Mouse (Mus musculus): ENCODE results near the gene Dok7. TPM values are rescaled to one million over a fixed set of nuclear protein-coding genes. Genes with fewer than 3 reads are reported as not detected.

Gene Dok7
- polyA plus RNA-seq, 1 experiment from 2014 or later: 7.0 TPM

DNA sequence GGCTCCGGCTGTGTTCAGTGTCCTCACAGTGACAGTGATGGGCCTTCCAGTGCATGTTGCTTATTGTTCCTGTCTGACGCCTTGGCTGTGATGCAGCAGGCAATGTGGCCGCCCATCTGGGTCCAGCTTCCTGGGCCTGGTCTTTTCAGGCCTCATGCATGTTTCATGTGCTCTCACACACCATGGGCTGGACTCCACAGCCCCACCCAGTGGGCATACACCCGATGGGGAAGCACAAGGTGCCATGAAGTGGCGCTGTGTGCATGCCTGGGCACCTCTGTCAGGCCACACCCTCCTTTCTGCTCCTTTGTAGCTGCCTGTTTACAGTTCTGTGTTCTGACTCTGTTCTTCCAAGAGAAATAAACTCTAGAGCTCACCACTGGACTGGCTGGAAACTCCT is 23.5 kb upstream of the Dok7 start:
- 80% methylated on average over 5 of the region's 5 CpGs for WGBS

GRCm38 (mm10) chr5:35033619-35034018 is 22.9 kb upstream of the Dok7 start:
- no peak overlapping the region for H3K27ac ChIP-seq (ENCODE audit: poor library complexity, severe bottlenecking)

More for the DNA sequence above, 23.5 kb upstream of the Dok7 start:
- H3K27me3 ChIP-seq (replicated peaks): no peaks in the 10 kb centered on the region
- no peak overlapping the region for H3K4me3 ChIP-seq
- H3K4me2 ChIP-seq: no peak overlapping the region
- no peaks in the 10 kb centered on the region for H3K9me3 ChIP-seq (replicated peaks)
- no peak for ATAC-seq (ENCODE audit: insufficient number of reproducible peaks, low FRiP score)
- peaks cover 10% of the 10 kb centered on the region for H3K4me1 ChIP-seq (replicated peaks)
- H3K9ac ChIP-seq: no peak overlapping the region
- H3K36me3 ChIP-seq: peaks cover 63% of the 10 kb centered on the region
- H3K27ac ChIP-seq (ENCODE audit: poor library complexity, severe bottlenecking): no peak overlapping the region

GRCm38 (mm10) chr5:35035141-35035540 is 21.4 kb upstream of the Dok7 start:
- WGBS: 74% methylated on average over 5 of the region's 5 CpGs
- no peak for ATAC-seq (ENCODE audit: insufficient number of reproducible peaks, low FRiP score)
- no peaks in the 10 kb centered on the region for H3K9me3 ChIP-seq (replicated peaks)
- H3K9ac ChIP-seq: no peak overlapping the region
- no peak overlapping the region for H3K4me3 ChIP-seq
- H3K36me3 ChIP-seq: peaks cover 43% of the 10 kb centered on the region
- H3K4me1 ChIP-seq (replicated peaks): peaks cover 10% of the 10 kb centered on the region
- 0 out of 2 replicates have a peak overlapping the region, but pooled peaks have one; percentile 5 for H3K27ac ChIP-seq (ENCODE audit: poor library complexity, severe bottlenecking)
- no peaks in the 10 kb centered on the region for H3K27me3 ChIP-seq (replicated peaks)
- H3K4me2 ChIP-seq: no peak overlapping the region

More at GRCm38 (mm10) chr5:35033619-35034018, 22.9 kb upstream of the Dok7 start:
- no peak for ATAC-seq (ENCODE audit: insufficient number of reproducible peaks, low FRiP score)
- Histone ChIP-seq H3K36me3 (peaks cover 57% of the 10 kb centered on the region), H3K4me2 (no peak overlapping the region), H3K9me3 (replicated peaks) (no peaks in the 10 kb centered on the region), H3K4me1 (replicated peaks) (peaks cover 10% of the 10 kb centered on the region), H3K27me3 (replicated peaks) (no peaks in the 10 kb centered on the region), H3K9ac (no peak overlapping the region), H3K4me3 (no peak overlapping the region)
- 84% methylated on average over 1 of the region's 1 CpGs for WGBS

- Histone ChIP-seq H3K9ac (no peak overlapping the region), H3K4me2 (no peak overlapping the region), H3K36me3 (peaks cover 38% of the 10 kb centered on the region), H3K4me3 (no peak overlapping the region), H3K27ac (ENCODE audit: poor library complexity, severe bottlenecking) (0 out of 2 replicates have a peak overlapping the region, but pooled peaks have one; percentile 5), H3K27me3 (replicated peaks) (no peaks in the 10 kb centered on the region), H3K4me1 (replicated peaks) (peaks cover 11% of the 10 kb centered on the region), H3K9me3 (replicated peaks) (no peaks in the 10 kb centered on the region)
- WGBS: 44% methylated on average over 4 of the region's 4 CpGs
- ATAC-seq (ENCODE audit: insufficient number of reproducible peaks, low FRiP score): peak; percentile 73; the same call in 1 of the 2 replicates
Observed at GRCm38 (mm10) chr5:35035795-35036194, 20.8 kb upstream of the Dok7 start.

- no peak for ATAC-seq (ENCODE audit: insufficient number of reproducible peaks, low FRiP score)
- no peak overlapping the region for H3K9ac ChIP-seq
- no peak overlapping the region for H3K4me3 ChIP-seq
Observed at GRCm38 (mm10) chr5:35037438-35037837, 19.1 kb upstream of the Dok7 start.

DNA sequence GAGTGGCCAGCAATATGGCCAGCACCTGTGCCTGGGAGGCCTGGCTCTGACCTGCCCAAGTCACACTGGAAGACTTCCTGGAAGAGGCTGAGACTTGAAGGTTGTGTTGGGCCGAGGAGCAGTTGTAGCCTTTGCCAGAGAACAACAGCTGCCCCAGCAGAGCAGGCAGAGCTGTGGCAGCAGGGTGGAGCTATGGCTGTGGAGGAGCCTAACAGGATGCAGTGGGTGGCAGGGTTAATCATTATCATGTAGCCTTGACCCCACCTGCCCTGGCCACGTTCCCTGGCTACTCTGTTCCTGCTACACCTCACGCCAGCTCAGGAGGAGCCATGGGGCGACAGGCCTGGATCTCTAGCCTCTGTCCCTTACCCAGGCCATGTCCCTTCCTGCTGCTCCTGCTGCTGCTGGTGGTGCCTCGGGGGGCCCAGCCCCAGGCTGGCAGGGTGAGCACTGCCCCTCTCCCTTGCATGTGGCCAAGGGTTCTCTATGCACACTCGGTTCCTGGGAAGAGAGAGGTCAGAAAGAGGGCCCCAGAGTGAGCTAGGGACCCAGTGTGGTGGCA is 15.2 kb upstream of the Dok7 start, which contains the start of gene Hgfac:
Gene Hgfac (plus strand): TSS at position 242 of the 562 bp plus-strand sequence.
- Histone ChIP-seq H3K27me3 (replicated peaks) (peaks cover 9% of the 10 kb centered on the region; the same call in 1 of the 2 replicates), H3K4me1 (replicated peaks) (0 out of 2 replicates have a peak, but pooled peaks cover 6% of the 10 kb centered on the region), H3K36me3 (no peaks in the 10 kb centered on the region), H3K4me2 (no peak within 1 kb of the TSS), H3K9me3 (replicated peaks) (no peaks in the 10 kb centered on the region), H3K4me3 (no peak within 1 kb of the TSS), H3K27ac (ENCODE audit: poor library complexity, severe bottlenecking) (no peak within 1 kb of the TSS), H3K9ac (no peak within 1 kb of the TSS)
- ATAC-seq (ENCODE audit: insufficient number of reproducible peaks, low FRiP score): no peak
- 38% methylated on average over 6 of the region's 6 CpGs for WGBS

More at GRCm38 (mm10) chr5:35037438-35037837, 19.1 kb upstream of the Dok7 start:
- Histone ChIP-seq H3K4me2 (no peak overlapping the region), H3K36me3 (peaks cover 22% of the 10 kb centered on the region), H3K9me3 (replicated peaks) (no peaks in the 10 kb centered on the region), H3K27ac (ENCODE audit: poor library complexity, severe bottlenecking) (no peak overlapping the region), H3K27me3 (replicated peaks) (no peaks in the 10 kb centered on the region), H3K4me1 (replicated peaks) (peaks cover 16% of the 10 kb centered on the region)

DNA sequence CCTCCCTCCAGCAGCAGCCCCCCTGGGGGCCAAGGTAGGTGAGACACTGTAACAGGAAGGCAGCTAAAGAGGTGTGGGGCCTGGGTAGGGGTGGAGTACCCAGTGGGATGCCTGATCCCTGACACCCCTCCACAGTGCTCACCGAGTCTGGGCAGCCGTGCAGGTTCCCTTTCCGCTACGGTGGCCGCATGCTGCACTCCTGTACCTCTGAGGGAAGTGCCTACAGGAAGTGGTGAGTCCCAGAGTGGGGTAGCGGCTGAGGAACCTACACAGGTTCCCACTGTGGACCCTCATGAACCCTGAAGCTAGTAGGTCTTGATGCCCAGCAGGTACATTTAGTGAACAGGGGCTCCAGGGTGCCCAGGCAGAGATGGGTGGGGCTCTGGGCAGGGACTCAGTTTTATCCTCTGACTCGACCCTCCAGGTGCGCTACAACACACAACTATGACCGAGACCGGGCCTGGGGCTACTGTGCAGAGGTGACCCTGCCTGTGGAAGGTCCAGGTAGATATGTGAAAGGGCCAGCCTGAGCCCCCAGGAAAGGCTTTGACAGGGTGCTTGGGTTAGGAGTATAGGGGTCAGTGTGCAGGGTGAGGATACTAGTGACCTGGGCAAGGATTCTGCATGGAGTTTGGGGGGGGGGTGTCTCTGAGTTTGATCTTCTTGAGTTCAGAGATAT is 14.0 kb upstream of the Dok7 start:
- no peak overlapping the region for H3K27ac ChIP-seq (ENCODE audit: poor library complexity, severe bottlenecking)
- H3K4me1 ChIP-seq (replicated peaks): 0 out of 2 replicates have a peak, but pooled peaks cover 6% of the 10 kb centered on the region
- H3K9me3 ChIP-seq (replicated peaks): no peaks in the 10 kb centered on the region
- H3K4me3 ChIP-seq: no peak overlapping the region
- 0 out of 2 replicates have a peak, but pooled peaks have one; percentile 2 for ATAC-seq (ENCODE audit: insufficient number of reproducible peaks, low FRiP score)
- no peak overlapping the region for H3K9ac ChIP-seq
- WGBS: 64% methylated on average over 10 of the region's 10 CpGs
- H3K36me3 ChIP-seq: no peaks in the 10 kb centered on the region
- no peak overlapping the region for H3K4me2 ChIP-seq
- H3K27me3 ChIP-seq (replicated peaks): peaks cover 9% of the 10 kb centered on the region; the same call in 1 of the 2 replicates

GRCm38 (mm10) chr5:35043110-35043451 is 13.5 kb upstream of the Dok7 start:
- H3K36me3 ChIP-seq: no peaks in the 10 kb centered on the region
- H3K9ac ChIP-seq: no peak overlapping the region
- H3K4me2 ChIP-seq: no peak overlapping the region
- 14% methylated on average over 1 of the region's 1 CpGs for WGBS
- 0 out of 2 replicates have a peak, but pooled peaks cover 6% of the 10 kb centered on the region for H3K4me1 ChIP-seq (replicated peaks)
- H3K27ac ChIP-seq (ENCODE audit: poor library complexity, severe bottlenecking): no peak overlapping the region
- H3K27me3 ChIP-seq (replicated peaks): peaks cover 9% of the 10 kb centered on the region; the same call in 1 of the 2 replicates
- ATAC-seq (ENCODE audit: insufficient number of reproducible peaks, low FRiP score): 0 out of 2 replicates have a peak, but pooled peaks have one; percentile 44
- no peaks in the 10 kb centered on the region for H3K9me3 ChIP-seq (replicated peaks)
- no peak overlapping the region for H3K4me3 ChIP-seq

DNA sequence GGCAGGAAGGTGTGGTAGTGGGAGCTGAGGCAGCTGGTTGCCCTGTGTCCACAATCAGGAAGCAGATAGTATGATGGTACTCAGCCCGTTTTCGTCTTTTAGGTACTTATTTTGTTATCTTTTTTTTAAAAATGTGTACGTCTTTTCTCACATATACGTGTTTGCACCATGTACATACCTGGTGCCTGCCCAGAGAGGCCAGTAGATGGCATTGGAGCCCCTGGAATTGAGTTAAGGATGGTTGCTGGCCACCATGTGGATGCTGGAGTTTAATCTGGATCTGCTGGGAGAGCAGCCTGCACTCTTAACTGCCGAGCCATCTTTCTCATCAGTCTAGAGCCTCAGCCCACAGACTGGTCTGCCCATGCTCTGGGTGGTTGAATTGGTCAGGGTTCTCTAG is 6.0 kb upstream of the Dok7 start:
- Histone ChIP-seq H3K27me3 (replicated peaks) (peaks cover 18% of the 10 kb centered on the region), H3K9me3 (replicated peaks) (no peaks in the 10 kb centered on the region), H3K4me3 (no peak overlapping the region), H3K9ac (no peak overlapping the region), H3K36me3 (no peaks in the 10 kb centered on the region), H3K27ac (ENCODE audit: poor library complexity, severe bottlenecking) (no peak overlapping the region), H3K4me1 (replicated peaks) (no peaks in the 10 kb centered on the region), H3K4me2 (no peak overlapping the region)
- WGBS: 66% methylated on average over 5 of the region's 5 CpGs
- ATAC-seq (ENCODE audit: insufficient number of reproducible peaks, low FRiP score): no peak

DNA sequence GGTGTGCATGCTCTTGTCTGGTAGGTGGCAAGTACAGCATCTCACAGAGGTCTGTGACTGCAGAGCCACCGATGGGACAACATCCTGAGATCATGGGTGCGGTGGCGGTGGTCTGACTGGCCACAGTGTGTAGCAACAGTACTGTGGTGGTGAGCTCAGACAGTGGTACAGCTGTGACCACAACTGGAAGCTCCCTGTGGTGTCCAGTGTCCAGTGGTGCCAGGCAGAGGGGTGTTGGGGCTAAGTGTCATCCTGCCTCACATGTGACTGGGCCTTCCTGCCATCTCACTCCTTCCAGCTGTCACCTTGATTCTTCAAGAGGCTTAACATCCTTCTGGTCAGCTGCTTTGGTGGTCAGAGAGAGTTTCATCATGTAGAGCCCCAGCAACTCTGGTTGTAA is 1.9 kb upstream of the Dok7 start:
- H3K27ac ChIP-seq (ENCODE audit: poor library complexity, severe bottlenecking): no peak overlapping the region
- H3K27me3 ChIP-seq (replicated peaks): peaks cover 47% of the 10 kb centered on the region
- no peak overlapping the region for H3K9ac ChIP-seq
- ATAC-seq (ENCODE audit: insufficient number of reproducible peaks, low FRiP score): no peak
- no peaks in the 10 kb centered on the region for H3K9me3 ChIP-seq (replicated peaks)
- H3K36me3 ChIP-seq: no peaks in the 10 kb centered on the region
- WGBS: 88% methylated on average over 3 of the region's 3 CpGs
- H3K4me2 ChIP-seq: no peak overlapping the region
- peaks cover 18% of the 10 kb centered on the region for H3K4me1 ChIP-seq (replicated peaks)
- H3K4me3 ChIP-seq: no peak overlapping the region

GRCm38 (mm10) chr5:35055076-35055475 is 1.5 kb upstream of the Dok7 start:
- Histone ChIP-seq H3K4me1 (replicated peaks) (peaks cover 23% of the 10 kb centered on the region), H3K27ac (ENCODE audit: poor library complexity, severe bottlenecking) (no peak overlapping the region), H3K27me3 (replicated peaks) (peaks cover 47% of the 10 kb centered on the region), H3K9ac (no peak overlapping the region), H3K4me2 (no peak overlapping the region), H3K9me3 (replicated peaks) (no peaks in the 10 kb centered on the region), H3K36me3 (no peaks in the 10 kb centered on the region), H3K4me3 (no peak overlapping the region)
- WGBS: 73% methylated on average over 12 of the region's 12 CpGs
- ATAC-seq (ENCODE audit: insufficient number of reproducible peaks, low FRiP score): no peak

Data from heart, embryonic 12.5 days (tissue).